Mouse (Mus musculus): ENCODE measurements at regions not wholly inside any gene's neighbourhood (a gene's known extent, or its start where the extent isn't known, plus 50 kb on each side); places are given as distances from the start of the nearest gene placed in this dataset.

DNA sequence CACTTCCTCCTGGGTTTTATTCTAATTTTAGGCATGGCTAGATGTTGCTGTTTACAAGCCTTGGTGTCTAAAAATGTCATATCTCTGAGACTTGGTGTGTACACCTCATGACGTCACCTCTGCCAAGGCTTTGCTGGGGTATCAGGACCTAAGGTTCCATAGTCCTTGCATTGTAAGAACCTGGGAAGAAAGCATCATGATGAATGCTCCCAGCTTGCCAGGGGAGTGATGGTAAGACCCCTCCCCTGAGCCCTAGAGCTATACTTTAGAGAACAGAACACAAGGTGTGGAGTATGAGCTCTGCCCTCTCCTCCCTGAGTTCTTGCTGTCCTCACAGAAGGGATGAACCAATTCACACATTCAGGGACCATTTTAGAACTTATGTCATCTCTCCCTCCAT lies 642.5 kb downstream of the Defb40 start:
- no peak for TF ChIP-seq CTCF (IDR thresholded peaks at IDR 0.05)
- TF ChIP-seq EP300 (IDR thresholded peaks at IDR 0.05): no peak
